Mouse (Mus musculus): ENCODE data around the gene Cops8. TPM values are rescaled to one million over a fixed set of nuclear protein-coding genes. Genes with fewer than 3 reads are reported as not detected.

Gene Cops8
- polyA plus RNA-seq, 1 experiment from 2014 or later: 105 TPM

DNA sequence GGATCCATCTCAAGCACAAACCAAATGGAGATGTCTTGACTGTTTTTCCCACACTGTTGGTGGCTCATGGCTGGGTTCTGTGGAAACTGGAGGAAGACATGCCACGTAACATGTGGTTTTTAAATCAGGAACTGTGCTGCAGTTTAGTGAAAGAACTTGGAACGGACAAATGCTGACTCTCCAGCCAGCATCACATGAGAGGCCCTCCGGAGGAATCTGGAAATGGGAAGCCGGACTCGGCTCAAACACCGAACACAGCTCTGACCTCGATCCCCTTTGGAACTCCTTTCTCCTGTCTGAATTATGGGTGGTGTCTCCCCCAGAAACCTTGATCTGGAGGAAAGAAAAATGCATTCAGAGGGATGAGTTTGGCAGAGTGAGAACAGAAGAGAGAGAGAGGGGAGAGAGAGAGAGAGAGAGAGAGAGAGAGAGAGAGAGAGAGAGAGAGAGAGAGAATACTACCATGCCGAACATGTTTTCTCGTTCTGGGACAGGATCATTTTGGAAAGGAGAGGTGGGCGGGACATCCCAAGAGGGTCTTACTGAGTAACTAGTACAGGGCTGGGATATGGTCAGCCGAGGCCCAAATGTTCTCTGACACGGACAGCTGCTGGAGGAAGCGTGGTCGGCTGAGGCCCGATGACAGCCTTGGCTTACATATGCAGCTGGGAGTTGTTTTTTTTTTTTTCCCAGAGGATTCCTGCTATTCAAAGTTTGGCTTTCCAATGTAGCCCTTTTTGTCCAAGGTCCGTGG lies 53.9 kb downstream of the Cops8 start:
- Histone ChIP-seq H3K9me3 (replicated peaks; ENCODE audit: low read length) (no peaks in the 10 kb centered on the region), H3K4me3 (replicated peaks; ENCODE audit: low read depth, low read length) (no peak overlapping the region), H3K27ac (peak overlapping the region; percentile 42; the same call in 1 of the 2 replicates), H3K4me2 (ENCODE audit: low read length) (no peak overlapping the region), H3K4me1 (replicated peaks; ENCODE audit: insufficient read depth, low read length) (0 out of 2 replicates have a peak, but pooled peaks cover 6% of the 10 kb centered on the region), H3K9ac (ENCODE audit: low read depth, low read length) (no peak overlapping the region), H3K27me3 (ENCODE audit: insufficient read depth, low read length) (no peaks in the 10 kb centered on the region), H3K36me3 (ENCODE audit: insufficient read depth, low read length) (no peaks in the 10 kb centered on the region)
- peak; percentile 59 for DNase-seq (ENCODE audit: low spot score)
- no peak for ATAC-seq (replicated peaks; ENCODE audit: low FRiP score, low read depth)
- no peak for TF ChIP-seq CTCF (IDR thresholded peaks at IDR 0.05; ENCODE audit: low read depth)
- 61% methylated on average over 16 of the region's 16 CpGs for whole genome bisulfite sequencing

DNA sequence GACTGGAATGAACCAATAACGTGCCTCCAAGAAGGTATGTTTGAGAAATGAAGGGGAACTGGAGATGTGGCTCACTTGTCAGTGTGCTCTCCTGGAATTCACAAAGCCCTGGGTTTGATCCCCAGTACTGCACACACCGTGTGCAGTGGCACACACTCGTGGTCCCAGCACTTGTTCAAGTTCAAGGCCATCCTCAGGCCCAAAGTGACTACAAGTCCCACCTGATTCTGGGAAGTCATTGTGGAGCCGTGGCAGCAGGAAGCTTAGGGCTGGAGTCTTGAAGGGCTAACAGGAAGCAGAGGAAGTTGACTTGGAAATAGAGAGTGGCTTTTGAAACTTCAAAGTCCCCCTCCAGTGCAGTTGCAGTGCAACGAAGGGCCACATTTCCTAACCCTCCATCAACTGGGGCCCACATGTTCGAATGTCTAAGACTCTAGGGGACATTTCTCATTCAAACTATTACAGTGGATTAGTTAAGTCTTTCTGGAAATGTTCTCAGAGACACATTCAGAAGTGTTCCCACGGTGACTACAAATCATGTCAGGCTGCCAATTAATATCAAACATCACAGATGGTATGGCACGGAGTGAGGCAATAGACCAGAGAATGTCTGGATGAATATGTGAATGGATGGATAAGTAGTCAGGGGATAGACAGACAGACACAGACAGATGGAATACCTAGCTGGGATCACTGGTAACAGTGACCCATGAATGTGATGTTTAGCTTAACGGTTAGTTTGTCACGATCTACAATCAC lies 54.7 kb downstream of the Cops8 start:
- Histone ChIP-seq H3K9ac (ENCODE audit: low read depth, low read length) (no peak overlapping the region), H3K4me1 (replicated peaks; ENCODE audit: insufficient read depth, low read length) (0 out of 2 replicates have a peak, but pooled peaks cover 6% of the 10 kb centered on the region), H3K36me3 (ENCODE audit: insufficient read depth, low read length) (no peaks in the 10 kb centered on the region), H3K9me3 (replicated peaks; ENCODE audit: low read length) (no peaks in the 10 kb centered on the region), H3K4me3 (replicated peaks; ENCODE audit: low read depth, low read length) (no peak overlapping the region), H3K4me2 (ENCODE audit: low read length) (no peak overlapping the region), H3K27me3 (ENCODE audit: insufficient read depth, low read length) (no peaks in the 10 kb centered on the region), H3K27ac (no peak overlapping the region)
- TF ChIP-seq CTCF (IDR thresholded peaks at IDR 0.05; ENCODE audit: low read depth): no peak
- no peak for ATAC-seq (replicated peaks; ENCODE audit: low FRiP score, low read depth)
- DNase-seq (ENCODE audit: low spot score): no peak
- WGBS: 82% methylated on average over 10 of the region's 10 CpGs

DNA sequence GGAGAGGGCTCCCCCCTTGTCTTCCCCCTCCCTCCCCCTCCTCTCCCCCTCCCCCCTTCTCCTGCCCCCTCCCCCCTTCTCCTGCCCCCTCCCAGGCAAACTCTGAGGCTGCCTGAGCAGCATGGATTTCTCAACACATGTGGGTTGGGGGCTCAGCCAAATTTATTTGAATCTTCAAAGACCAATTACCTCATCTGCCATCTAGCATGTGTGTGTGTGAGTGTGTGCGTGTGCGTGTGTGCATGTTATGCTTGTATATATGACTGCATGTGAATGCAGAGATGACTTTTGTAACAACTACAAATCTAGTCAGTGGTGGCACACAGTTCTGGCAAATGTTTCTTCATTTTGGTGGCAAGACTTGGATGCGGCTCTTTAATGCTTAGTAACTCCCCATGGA lies 55.8 kb downstream of the Cops8 start:
- H3K27ac ChIP-seq: no peak overlapping the region
- no peak for TF ChIP-seq CTCF (IDR thresholded peaks at IDR 0.05; ENCODE audit: low read depth)

DNA sequence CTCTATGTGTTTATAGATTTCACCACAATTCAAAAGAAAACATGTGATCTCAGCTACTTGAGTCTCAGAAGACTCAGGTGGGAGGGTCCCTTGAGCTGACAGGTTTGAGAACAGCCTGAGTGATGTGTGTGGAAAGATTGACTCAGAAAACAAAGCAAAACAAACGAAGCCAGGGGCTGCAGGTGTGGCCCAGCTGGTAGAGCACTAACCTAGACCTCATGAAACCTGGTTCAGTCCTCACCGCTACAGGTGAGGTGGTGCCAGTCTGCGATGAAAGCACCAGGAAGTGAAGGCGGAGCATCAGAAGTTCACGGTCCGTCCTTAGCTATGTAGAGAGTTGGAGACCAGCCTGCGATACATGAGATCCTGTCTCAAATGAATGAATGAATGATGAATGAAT lies 57.4 kb downstream of the Cops8 start:
- no peak for ATAC-seq (replicated peaks; ENCODE audit: low FRiP score, low read depth)
- Histone ChIP-seq H3K27me3 (ENCODE audit: insufficient read depth, low read length) (no peaks in the 10 kb centered on the region), H3K9me3 (replicated peaks; ENCODE audit: low read length) (no peaks in the 10 kb centered on the region), H3K27ac (no peak overlapping the region), H3K36me3 (ENCODE audit: insufficient read depth, low read length) (no peaks in the 10 kb centered on the region), H3K4me2 (ENCODE audit: low read length) (no peak overlapping the region), H3K4me1 (replicated peaks; ENCODE audit: insufficient read depth, low read length) (0 out of 2 replicates have a peak, but pooled peaks cover 6% of the 10 kb centered on the region), H3K4me3 (replicated peaks; ENCODE audit: low read depth, low read length) (no peak overlapping the region), H3K9ac (ENCODE audit: low read depth, low read length) (no peak overlapping the region)
- no peak for DNase-seq (ENCODE audit: low spot score)
- 81% methylated on average over 7 of the region's 7 CpGs for WGBS
- no peak for TF ChIP-seq CTCF (IDR thresholded peaks at IDR 0.05; ENCODE audit: low read depth)

More for the DNA sequence above, 55.8 kb downstream of the Cops8 start:
- no peaks in the 10 kb centered on the region for H3K36me3 ChIP-seq (ENCODE audit: insufficient read depth, low read length)
- H3K27me3 ChIP-seq (ENCODE audit: insufficient read depth, low read length): no peaks in the 10 kb centered on the region
- H3K9me3 ChIP-seq (replicated peaks; ENCODE audit: low read length): no peaks in the 10 kb centered on the region
- ATAC-seq (replicated peaks; ENCODE audit: low FRiP score, low read depth): no peak
- H3K4me1 ChIP-seq (replicated peaks; ENCODE audit: insufficient read depth, low read length): 0 out of 2 replicates have a peak, but pooled peaks cover 6% of the 10 kb centered on the region
- DNase-seq (ENCODE audit: low spot score): no peak
- 92% methylated on average over 3 of the region's 3 CpGs for WGBS
- no peak overlapping the region for H3K9ac ChIP-seq (ENCODE audit: low read depth, low read length)
- no peak overlapping the region for H3K4me3 ChIP-seq (replicated peaks; ENCODE audit: low read depth, low read length)
- no peak overlapping the region for H3K4me2 ChIP-seq (ENCODE audit: low read length)

- no peak overlapping the region for H3K4me2 ChIP-seq (ENCODE audit: low read length)
- H3K9me3 ChIP-seq (replicated peaks; ENCODE audit: low read length): no peaks in the 10 kb centered on the region
- no peaks in the 10 kb centered on the region for H3K27me3 ChIP-seq (ENCODE audit: insufficient read depth, low read length)
- no peak for TF ChIP-seq CTCF (IDR thresholded peaks at IDR 0.05; ENCODE audit: low read depth)
- H3K9ac ChIP-seq (ENCODE audit: low read depth, low read length): no peak overlapping the region
- H3K36me3 ChIP-seq (ENCODE audit: insufficient read depth, low read length): no peaks in the 10 kb centered on the region
- H3K4me3 ChIP-seq (replicated peaks; ENCODE audit: low read depth, low read length): no peak overlapping the region
- WGBS: 36% methylated on average over 6 of the region's 6 CpGs
- DNase-seq (ENCODE audit: low spot score) (peak; percentile 75), ATAC-seq (replicated peaks; ENCODE audit: low FRiP score, low read depth) (no peak)
- H3K4me1 ChIP-seq (replicated peaks; ENCODE audit: insufficient read depth, low read length): no peaks in the 10 kb centered on the region
- H3K27ac ChIP-seq: peak overlapping the region; percentile 55
Observed at GRCm38 (mm10) chr1:90662491-90662890, 59.7 kb downstream of the Cops8 start.

Other genes with a start within 250 kb of the Cops8 start
- 19.9 and 24.3 TPM in 2 replicates for gene Col6a3, start 241.0 kb downstream of the Cops8 start, polyA plus RNA-seq (2015; fragmentation: Nextera tagmentation; extraction: Ambion mirVana)

Data from kidney, postnatal 0 days (tissue).